Mouse (Mus musculus): Measurements from ENCODE around the gene Grsf1. TPM values are rescaled to one million over a fixed set of nuclear protein-coding genes. Genes with fewer than 3 reads are reported as not detected.

The Grsf1 gene
- polyA plus RNA-seq, 1 experiment: 60.7 TPM

GRCm38 (mm10) chr5:88688583-88689187 lies 12.7 kb upstream of the Grsf1 start:
- WGBS: 75% methylated on average over 15 of the region's 15 CpGs
- Histone ChIP-seq H3K27me3 (replicated peaks; ENCODE audit: control insufficient read depth, insufficient read depth, low read length) (peaks cover 5% of the 10 kb centered on the region; the same call in 1 of the 2 replicates), H3K36me3 (ENCODE audit: control insufficient read depth, insufficient read depth, low read length) (no peaks in the 10 kb centered on the region), H3K4me1 (ENCODE audit: control insufficient read depth, insufficient read depth, low read length) (peaks cover 6% of the 10 kb centered on the region; the same call in 1 of the 2 replicates), H3K4me3 (ENCODE audit: insufficient read depth, low read depth, low read length) (no peak overlapping the region), H3K27ac (ENCODE audit: insufficient read depth, low read depth, low read length) (no peak overlapping the region)
- TF ChIP-seq CTCF (conservative IDR thresholded peaks at IDR 0.05; ENCODE audit: insufficient read depth, insufficient read length, low read depth, low read length): no peak
- TF ChIP-seq POLR2A (IDR thresholded peaks at IDR 0.05; ENCODE audit: low read depth, low read length): no peak
- DNase-seq: no peak

GRCm38 (mm10) chr5:88687996-88688406 lies 12.0 kb upstream of the Grsf1 start:
- no peak overlapping the region for H3K4me3 ChIP-seq (ENCODE audit: insufficient read depth, low read depth, low read length)
- no peak for DNase-seq
- H3K4me1 ChIP-seq (ENCODE audit: control insufficient read depth, insufficient read depth, low read length): peaks cover 6% of the 10 kb centered on the region; the same call in 1 of the 2 replicates
- H3K27ac ChIP-seq (ENCODE audit: insufficient read depth, low read depth, low read length): no peak overlapping the region
- TF ChIP-seq POLR2A (IDR thresholded peaks at IDR 0.05; ENCODE audit: low read depth, low read length) (no peak), CTCF (conservative IDR thresholded peaks at IDR 0.05; ENCODE audit: insufficient read depth, insufficient read length, low read depth, low read length) (no peak)
- 82% methylated on average over 8 of the region's 8 CpGs for WGBS
- H3K27me3 ChIP-seq (replicated peaks; ENCODE audit: control insufficient read depth, insufficient read depth, low read length): peaks cover 5% of the 10 kb centered on the region; the same call in 1 of the 2 replicates
- H3K36me3 ChIP-seq (ENCODE audit: control insufficient read depth, insufficient read depth, low read length): no peaks in the 10 kb centered on the region

GRCm38 (mm10) chr5:88685745-88686299 lies 9.9 kb upstream of the Grsf1 start:
- TF ChIP-seq CTCF (conservative IDR thresholded peaks at IDR 0.05; ENCODE audit: insufficient read depth, insufficient read length, low read depth, low read length) (no peak), POLR2A (IDR thresholded peaks at IDR 0.05; ENCODE audit: low read depth, low read length) (no peak)
- Histone ChIP-seq H3K27ac (ENCODE audit: insufficient read depth, low read depth, low read length) (no peak overlapping the region), H3K27me3 (replicated peaks; ENCODE audit: control insufficient read depth, insufficient read depth, low read length) (peaks cover 5% of the 10 kb centered on the region; the same call in 1 of the 2 replicates), H3K4me3 (ENCODE audit: insufficient read depth, low read depth, low read length) (no peak overlapping the region), H3K36me3 (ENCODE audit: control insufficient read depth, insufficient read depth, low read length) (no peaks in the 10 kb centered on the region), H3K4me1 (ENCODE audit: control insufficient read depth, insufficient read depth, low read length) (no peaks in the 10 kb centered on the region; the same call in 1 of the 2 replicates)
- WGBS: 63% methylated on average over 6 of the region's 6 CpGs
- DNase-seq: no peak

- TF ChIP-seq POLR2A (IDR thresholded peaks at IDR 0.05; ENCODE audit: low read depth, low read length): no peak
- TF ChIP-seq CTCF (conservative IDR thresholded peaks at IDR 0.05; ENCODE audit: insufficient read depth, insufficient read length, low read depth, low read length): no peak
- Histone ChIP-seq H3K4me3 (ENCODE audit: insufficient read depth, low read depth, low read length) (no peak overlapping the region), H3K27ac (ENCODE audit: insufficient read depth, low read depth, low read length) (no peak overlapping the region), H3K36me3 (ENCODE audit: control insufficient read depth, insufficient read depth, low read length) (no peaks in the 10 kb centered on the region), H3K27me3 (replicated peaks; ENCODE audit: control insufficient read depth, insufficient read depth, low read length) (peaks cover 5% of the 10 kb centered on the region; the same call in 1 of the 2 replicates), H3K4me1 (ENCODE audit: control insufficient read depth, insufficient read depth, low read length) (no peaks in the 10 kb centered on the region)
- DNase-seq: no peak
- WGBS: 8% methylated on average over 6 of the region's 6 CpGs
Observed at GRCm38 (mm10) chr5:88685306-88685705, 9.3 kb upstream of the Grsf1 start.

GRCm38 (mm10) chr5:88684226-88684625 lies 8.3 kb upstream of the Grsf1 start:
- 16% methylated on average over 3 of the region's 3 CpGs for WGBS
- Histone ChIP-seq H3K4me1 (ENCODE audit: control insufficient read depth, insufficient read depth, low read length) (no peaks in the 10 kb centered on the region), H3K27me3 (replicated peaks; ENCODE audit: control insufficient read depth, insufficient read depth, low read length) (peaks cover 5% of the 10 kb centered on the region; the same call in 1 of the 2 replicates), H3K36me3 (ENCODE audit: control insufficient read depth, insufficient read depth, low read length) (no peaks in the 10 kb centered on the region), H3K4me3 (ENCODE audit: insufficient read depth, low read depth, low read length) (no peak overlapping the region), H3K27ac (ENCODE audit: insufficient read depth, low read depth, low read length) (no peak overlapping the region)
- no peak for TF ChIP-seq CTCF (conservative IDR thresholded peaks at IDR 0.05; ENCODE audit: insufficient read depth, insufficient read length, low read depth, low read length)
- no peak for DNase-seq

DNA sequence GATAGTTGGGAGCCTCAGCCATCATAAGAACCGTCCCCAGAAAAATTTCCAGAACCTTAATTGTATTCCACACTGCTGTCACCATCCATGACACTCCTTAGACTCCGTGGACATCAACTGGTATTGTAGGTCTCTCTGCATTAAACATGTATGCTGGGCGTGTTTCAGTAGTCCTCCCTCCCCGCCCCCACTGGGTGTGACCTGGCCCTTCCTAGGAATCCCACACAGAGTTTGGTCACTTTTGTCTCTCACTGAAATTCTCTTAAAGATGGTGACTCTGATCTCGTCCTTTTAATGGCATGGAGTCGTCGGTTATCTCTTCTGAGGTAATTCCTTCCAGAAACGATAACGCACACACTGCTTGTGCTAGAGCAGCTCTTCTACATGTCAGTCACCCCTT lies 7.7 kb upstream of the Grsf1 start:
- no peak overlapping the region for H3K4me3 ChIP-seq (ENCODE audit: insufficient read depth, low read depth, low read length)
- peaks cover 5% of the 10 kb centered on the region; the same call in 1 of the 2 replicates for H3K27me3 ChIP-seq (replicated peaks; ENCODE audit: control insufficient read depth, insufficient read depth, low read length)
- no peak for DNase-seq
- H3K27ac ChIP-seq (ENCODE audit: insufficient read depth, low read depth, low read length): no peak overlapping the region
- 75% methylated on average over 9 of the region's 9 CpGs for WGBS
- H3K36me3 ChIP-seq (ENCODE audit: control insufficient read depth, insufficient read depth, low read length): no peaks in the 10 kb centered on the region
- no peak for TF ChIP-seq CTCF (conservative IDR thresholded peaks at IDR 0.05; ENCODE audit: insufficient read depth, insufficient read length, low read depth, low read length)
- TF ChIP-seq POLR2A (IDR thresholded peaks at IDR 0.05; ENCODE audit: low read depth, low read length): no peak
- no peaks in the 10 kb centered on the region for H3K4me1 ChIP-seq (ENCODE audit: control insufficient read depth, insufficient read depth, low read length)

DNA sequence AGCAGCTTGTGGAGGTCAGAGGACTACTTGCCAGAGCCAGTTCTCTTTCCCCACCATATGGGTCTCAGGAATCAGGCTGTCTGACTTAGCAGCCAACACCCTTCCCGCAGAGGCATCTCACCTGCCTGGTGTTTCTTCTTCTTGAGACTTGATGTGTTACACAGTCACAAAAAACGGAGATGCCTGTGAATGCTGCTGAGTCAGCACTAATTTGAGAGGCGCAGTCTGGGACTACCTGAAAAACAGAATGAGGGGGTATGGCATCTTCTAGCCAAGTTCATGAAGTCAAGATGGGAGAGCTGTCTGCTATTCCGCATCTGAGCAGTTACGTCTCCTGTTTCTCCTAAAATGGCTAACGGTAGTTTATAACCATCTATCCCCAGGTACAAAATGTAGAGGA lies 4.6 kb upstream of the Grsf1 start:
- H3K4me1 ChIP-seq (ENCODE audit: control insufficient read depth, insufficient read depth, low read length): no peaks in the 10 kb centered on the region; the same call in 1 of the 2 replicates
- no peak overlapping the region for H3K4me3 ChIP-seq (ENCODE audit: insufficient read depth, low read depth, low read length)
- WGBS: 84% methylated on average over 6 of the region's 6 CpGs
- H3K27ac ChIP-seq (ENCODE audit: insufficient read depth, low read depth, low read length): no peak overlapping the region
- no peak for DNase-seq
- TF ChIP-seq POLR2A (IDR thresholded peaks at IDR 0.05; ENCODE audit: low read depth, low read length): no peak
- TF ChIP-seq CTCF (conservative IDR thresholded peaks at IDR 0.05; ENCODE audit: insufficient read depth, insufficient read length, low read depth, low read length): no peak
- H3K27me3 ChIP-seq (replicated peaks; ENCODE audit: control insufficient read depth, insufficient read depth, low read length): peaks cover 3% of the 10 kb centered on the region; the same call in 1 of the 2 replicates
- H3K36me3 ChIP-seq (ENCODE audit: control insufficient read depth, insufficient read depth, low read length): no peaks in the 10 kb centered on the region
